Mouse (Mus musculus): ENCODE results near the gene Tbc1d8. TPM values are rescaled to one million over a fixed set of nuclear protein-coding genes. Genes with fewer than 3 reads are reported as not detected.

The Tbc1d8 gene
- total and polyA plus RNA-seq, 3 experiments, result 1.5 to 2.4 TPM; not detected in 1

DNA sequence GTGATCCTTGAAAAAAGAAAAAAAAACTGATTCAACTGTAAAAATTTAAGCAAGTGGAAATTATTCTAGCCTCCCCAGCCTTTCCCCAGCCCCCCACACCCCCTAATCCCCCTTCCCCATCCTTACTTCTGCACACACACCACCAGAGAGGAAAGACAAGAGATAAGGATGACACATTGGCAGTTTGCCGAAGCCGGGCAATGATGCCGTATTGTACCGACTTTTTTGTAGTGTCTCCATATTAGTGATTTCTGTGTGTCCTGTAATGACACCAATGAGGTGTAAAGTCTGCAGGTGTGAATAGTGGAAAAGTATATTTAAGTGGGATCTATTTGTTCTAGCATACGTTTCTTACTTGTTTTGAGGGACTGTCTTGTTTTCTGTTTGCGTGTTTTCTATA, 138.4 kb downstream of the Tbc1d8 start:
- Histone ChIP-seq H3K9ac (ENCODE audit: control insufficient read depth, low read depth, low read length, poor library complexity, severe bottlenecking) (no peak overlapping the region), H3K27ac (ENCODE audit: control insufficient read depth, low read depth, low read length) (no peak overlapping the region), H3K36me3 (ENCODE audit: control insufficient read depth in 1 of 2, insufficient read depth in 2 of 2, low read length in 2 of 2) (peaks cover 0 to 7% of the 10 kb centered on the region in 2 experiments; a peak in 2 of 4 replicates), H3K4me1 (ENCODE audit: control insufficient read depth in 1 of 2, insufficient read depth in 2 of 2, low read length in 2 of 2) (peaks cover 0 to 7% of the 10 kb centered on the region in 2 experiments; a peak in 2 of 4 replicates), H3K9me3 (replicated peaks; ENCODE audit: insufficient read depth, low read length) (no peaks in the 10 kb centered on the region), H3K79me2 (ENCODE audit: control insufficient read depth, insufficient read depth, low read length, poor library complexity) (no peaks in the 10 kb centered on the region), H3K4me3 (ENCODE audit: control insufficient read depth in 1 of 2, insufficient read depth in 1 of 2, low read depth in 2 of 2, low read length in 2 of 2) (no peak overlapping the region), H3K27me3 (ENCODE audit: control insufficient read depth in 1 of 2, insufficient read depth in 2 of 2, low read length in 2 of 2) (peaks cover 4 to 8% of the 10 kb centered on the region in 2 experiments; a peak in 3 of 4 replicates)
- peak; percentile 68 for DNase-seq (ENCODE audit: low read depth, low spot score)
- TF ChIP-seq TBP (IDR thresholded peaks at IDR 0.05; ENCODE audit: low read depth, low read length), result no peak
- TF ChIP-seq USF2 (IDR thresholded peaks at IDR 0.05; ENCODE audit: borderline replicate concordance in 1 of 2, insufficient read depth in 1 of 2, low read depth in 1 of 2, low read length in 2 of 2), result no peak
- TF ChIP-seq GATA1 (IDR thresholded peaks at IDR 0.05; ENCODE audit: low read depth, low read length), result peak; percentile 26; the same call in 1 of the 2 replicates

DNA sequence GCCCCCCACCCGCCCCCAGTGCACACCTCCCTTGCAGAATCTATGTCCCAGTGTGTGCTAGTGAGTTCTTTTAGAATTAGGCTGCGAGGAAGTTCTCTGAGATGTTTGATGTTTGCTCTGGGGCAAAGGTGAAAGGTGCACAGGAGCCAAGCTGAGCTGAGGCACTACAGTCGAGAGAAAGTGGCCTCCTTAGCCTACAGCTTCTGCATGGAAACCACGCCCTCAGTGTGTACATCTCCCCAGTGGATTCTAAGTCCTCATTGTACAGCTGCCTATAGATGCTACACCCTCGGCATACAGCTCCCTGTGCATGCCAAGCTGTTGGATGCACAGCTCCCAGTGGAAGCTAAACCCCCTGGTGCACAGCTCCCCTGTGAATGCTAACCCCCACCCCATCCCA, 139.1 kb downstream of the Tbc1d8 start:
- Histone ChIP-seq H3K4me1 (ENCODE audit: control insufficient read depth in 1 of 2, insufficient read depth in 2 of 2, low read length in 2 of 2) (peaks cover 0 to 7% of the 10 kb centered on the region in 2 experiments; a peak in 2 of 4 replicates), H3K27me3 (ENCODE audit: control insufficient read depth in 1 of 2, insufficient read depth in 2 of 2, low read length in 2 of 2) (peaks cover 4 to 8% of the 10 kb centered on the region in 2 experiments; a peak in 3 of 4 replicates), H3K27ac (ENCODE audit: control insufficient read depth, low read depth, low read length) (no peak overlapping the region), H3K36me3 (ENCODE audit: control insufficient read depth in 1 of 2, insufficient read depth in 2 of 2, low read length in 2 of 2) (peaks cover 0 to 7% of the 10 kb centered on the region in 2 experiments; a peak in 2 of 4 replicates), H3K4me3 (ENCODE audit: control insufficient read depth in 1 of 2, insufficient read depth in 1 of 2, low read depth in 2 of 2, low read length in 2 of 2) (no peak overlapping the region), H3K79me2 (ENCODE audit: control insufficient read depth, insufficient read depth, low read length, poor library complexity) (no peaks in the 10 kb centered on the region), H3K9me3 (replicated peaks; ENCODE audit: insufficient read depth, low read length) (no peaks in the 10 kb centered on the region), H3K9ac (ENCODE audit: control insufficient read depth, low read depth, low read length, poor library complexity, severe bottlenecking) (no peak overlapping the region)
- no peak for DNase-seq (ENCODE audit: low read depth, low spot score)
- no peak for TF ChIP-seq ZNF384 (IDR thresholded peaks at IDR 0.05; ENCODE audit: low read depth, low read length)
- no peak for TF ChIP-seq ZMIZ1 (IDR thresholded peaks at IDR 0.05; ENCODE audit: low read depth, low read length)
- no peak for TF ChIP-seq SMC3 (IDR thresholded peaks at IDR 0.05; ENCODE audit: low read depth, low read length)
- TF ChIP-seq UBTF (IDR thresholded peaks at IDR 0.05; ENCODE audit: borderline replicate concordance, insufficient read depth, low read depth, low read length), result no peak
- no peak for TF ChIP-seq TAL1 (IDR thresholded peaks at IDR 0.05; ENCODE audit: low read length)

DNA sequence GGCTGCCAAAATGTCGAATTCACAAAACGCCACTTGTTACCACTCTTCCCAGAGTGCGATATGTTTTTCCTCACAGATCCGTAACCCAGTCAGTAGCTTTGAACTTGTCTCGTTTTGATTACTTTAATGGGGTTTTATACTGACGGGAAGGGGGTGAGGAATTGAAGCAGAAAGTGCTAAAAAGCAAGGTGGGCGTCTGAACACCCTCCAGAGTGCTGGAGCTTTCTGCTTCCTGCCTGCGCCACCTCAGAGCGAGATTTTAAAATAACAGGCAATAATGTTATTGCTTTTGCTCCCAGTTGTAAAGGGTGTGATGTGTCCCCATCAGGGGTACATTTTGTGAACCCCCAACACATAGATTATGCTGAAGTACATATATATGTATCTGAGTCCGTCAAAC, 139.7 kb downstream of the Tbc1d8 start:
- Histone ChIP-seq H3K4me1 (ENCODE audit: control insufficient read depth in 1 of 2, insufficient read depth in 2 of 2, low read length in 2 of 2) (peaks cover 0 to 7% of the 10 kb centered on the region in 2 experiments; a peak in 2 of 4 replicates), H3K4me3 (ENCODE audit: control insufficient read depth in 1 of 2, insufficient read depth in 1 of 2, low read depth in 2 of 2, low read length in 2 of 2) (no peak overlapping the region), H3K36me3 (ENCODE audit: control insufficient read depth in 1 of 2, insufficient read depth in 2 of 2, low read length in 2 of 2) (peaks cover 0 to 7% of the 10 kb centered on the region in 2 experiments; a peak in 2 of 4 replicates), H3K79me2 (ENCODE audit: control insufficient read depth, insufficient read depth, low read length, poor library complexity) (no peaks in the 10 kb centered on the region), H3K27ac (ENCODE audit: control insufficient read depth, low read depth, low read length) (no peak overlapping the region), H3K9ac (ENCODE audit: control insufficient read depth, low read depth, low read length, poor library complexity, severe bottlenecking) (no peak overlapping the region), H3K27me3 (ENCODE audit: control insufficient read depth in 1 of 2, insufficient read depth in 2 of 2, low read length in 2 of 2) (peaks cover 4 to 8% of the 10 kb centered on the region in 2 experiments; a peak in 3 of 4 replicates), H3K9me3 (replicated peaks; ENCODE audit: insufficient read depth, low read length) (no peaks in the 10 kb centered on the region)
- DNase-seq (ENCODE audit: low read depth, low spot score), result no peak
- TF ChIP-seq POLR2AphosphoS5 (IDR thresholded peaks at IDR 0.05; ENCODE audit: borderline replicate concordance, low read depth, low read length), result no peak
- TF ChIP-seq MYC (IDR thresholded peaks at IDR 0.05; ENCODE audit: low read depth, low read length), result no peak
- no peak for TF ChIP-seq ZC3H11A (IDR thresholded peaks at IDR 0.05; ENCODE audit: low read depth, low read length)
- no peak for TF ChIP-seq E2F4 (IDR thresholded peaks at IDR 0.05; ENCODE audit: borderline replicate concordance, low read depth, low read length)
- TF ChIP-seq NRF1 (IDR thresholded peaks at IDR 0.05; ENCODE audit: insufficient read depth, low read depth, low read length, poor library complexity, severe bottlenecking), result no peak
- no peak for TF ChIP-seq CHD1 (IDR thresholded peaks at IDR 0.05; ENCODE audit: low read depth, low read length)
- no peak for TF ChIP-seq USF2 (IDR thresholded peaks at IDR 0.05; ENCODE audit: borderline replicate concordance in 1 of 2, insufficient read depth in 1 of 2, low read depth in 1 of 2, low read length in 2 of 2)
- no peak for TF ChIP-seq UBTF (IDR thresholded peaks at IDR 0.05; ENCODE audit: borderline replicate concordance, insufficient read depth, low read depth, low read length)
- no peak for TF ChIP-seq SMC3 (IDR thresholded peaks at IDR 0.05; ENCODE audit: low read depth, low read length)
- TF ChIP-seq MAZ (IDR thresholded peaks at IDR 0.05; ENCODE audit: low read depth, low read length), result no peak
- TF ChIP-seq EP300 (IDR thresholded peaks at IDR 0.05; ENCODE audit: low read depth in 1 of 2, low read length in 2 of 2), result no peak
- no peak for TF ChIP-seq HCFC1 (IDR thresholded peaks at IDR 0.05; ENCODE audit: low read depth, low read length)
- TF ChIP-seq TBP (IDR thresholded peaks at IDR 0.05; ENCODE audit: low read depth, low read length), result no peak
- no peak for TF ChIP-seq GATA1 (IDR thresholded peaks at IDR 0.05; ENCODE audit: low read depth, low read length)
- TF ChIP-seq MYB (IDR thresholded peaks at IDR 0.05; ENCODE audit: low read depth, low read length), result no peak
- TF ChIP-seq RCOR1 (IDR thresholded peaks at IDR 0.05; ENCODE audit: low read depth, low read length), result no peak
- TF ChIP-seq POLR2AphosphoS2 (IDR thresholded peaks at IDR 0.05; ENCODE audit: low read length), result no peak
